Mouse (Mus musculus) stomach, postnatal 0 days (tissue): ENCODE results near the gene Scn8a.

Experiments
- CTCF ChIP-seq: IDR thresholded peaks from 2 replicates; pipeline ENCODE4 v1.5.1; 2016; ENCODE audit warnings: antibody characterized with exemption, low read depth, mild to moderate bottlenecking, moderate library complexity
- EP300 ChIP-seq: optimal IDR thresholded peaks from 2 replicates; pipeline ENCODE3; 2016; ENCODE audit warnings: antibody characterized with exemption

DNA sequence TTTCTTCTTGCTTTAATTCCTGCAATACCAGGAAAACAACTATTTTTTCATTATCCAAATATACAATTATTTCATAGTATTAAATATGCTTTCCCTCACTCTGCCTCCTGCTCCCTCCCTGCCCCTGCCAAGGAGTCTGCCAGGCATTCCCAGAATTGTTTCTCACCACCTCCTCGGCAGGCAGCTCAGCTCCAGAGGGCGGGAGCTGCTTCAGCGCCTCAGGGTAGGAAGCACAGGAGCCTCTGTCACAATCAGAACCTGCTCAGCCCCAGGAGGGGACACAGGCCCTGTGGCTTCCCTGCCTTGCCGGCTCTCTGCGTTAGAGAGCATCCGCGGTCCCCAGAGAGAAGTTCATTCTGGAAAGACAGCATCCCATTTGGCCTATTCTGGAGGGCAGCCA lies 36.9 kb upstream of the Scn8a start:
- TF ChIP-seq CTCF (no peak), EP300 (no peak)
